Mouse (Mus musculus) neural tube, embryonic 15.5 days (tissue): ENCODE data around the gene Usp35. TPM values are rescaled to one million over a fixed set of nuclear protein-coding genes. Genes with fewer than 3 reads are reported as not detected.

Experiments used
- ATAC-seq: fragments of 200-750 bp; cut with Nextera tagmentation; 2 replicates; pipeline ENCODE4 v1.8.0; 2017; ENCODE audit warnings: mild to moderate bottlenecking, moderate TSS enrichment, moderate library complexity; ENCODE audit not compliant: low FRiP score
- H3K27ac ChIP-seq: fragments of 300-500 bp; sonication (generic); replicated peaks from 2 replicates; pipeline ENCODE4 v1.5.1; 2015; ENCODE audit warnings: mild to moderate bottlenecking, inconsistent platforms
- H3K27me3 ChIP-seq: fragments of 300-500 bp; sonication (generic); replicated peaks from 2 replicates; pipeline ENCODE4 v1.6.1; 2015; ENCODE audit warnings: inconsistent platforms
- H3K36me3 ChIP-seq: fragments of 300-500 bp; sonication (generic); 2 replicates; pipeline ENCODE4 v1.6.1; 2015; ENCODE audit warnings: inconsistent platforms
- H3K4me1 ChIP-seq: fragments of 300-500 bp; sonication (generic); 2 replicates; pipeline ENCODE4 v1.6.1; 2015; ENCODE audit warnings: inconsistent platforms
- H3K4me2 ChIP-seq: fragments of 300-500 bp; sonication (generic); 2 replicates; pipeline ENCODE4 v1.6.1; 2015; ENCODE audit warnings: inconsistent platforms, mild to moderate bottlenecking, moderate library complexity
- H3K4me3 ChIP-seq: fragments of 300-500 bp; sonication (generic); replicated peaks from 2 replicates; pipeline ENCODE4 v1.5.1; 2015; ENCODE audit warnings: mild to moderate bottlenecking, inconsistent platforms
- H3K9ac ChIP-seq: fragments of 300-500 bp; sonication (generic); replicated peaks from 2 replicates; pipeline ENCODE4 v1.6.1; 2015; ENCODE audit warnings: mild to moderate bottlenecking, inconsistent platforms
- H3K9me3 ChIP-seq: fragments of 300-500 bp; sonication (generic); replicated peaks from 2 replicates; pipeline ENCODE4 v1.6.1; 2016; ENCODE audit warnings: inconsistent platforms
- WGBS: fragments of 180-500 bp; shearing (Covaris S2); methylation state at CpG from one replicate; pipeline ENCODE4 v1.1.7; 2015; ENCODE audit warnings: mixed read lengths; 5-methylcytosine and 5-hydroxymethylcytosine counted together
- polyA plus RNA-seq: library from polyadenylated mRNA; unstranded; fragments of >200 nt; fragmentation: Nextera tagmentation; extraction: Ambion mirVana; gene quantifications from 2 replicates; pipeline ENCODE4 v1.2.1, GENCODE M21; 2015

Gene Usp35
- polyA plus RNA-seq, 1 experiment from 2014 or later = 3.6 TPM

DNA sequence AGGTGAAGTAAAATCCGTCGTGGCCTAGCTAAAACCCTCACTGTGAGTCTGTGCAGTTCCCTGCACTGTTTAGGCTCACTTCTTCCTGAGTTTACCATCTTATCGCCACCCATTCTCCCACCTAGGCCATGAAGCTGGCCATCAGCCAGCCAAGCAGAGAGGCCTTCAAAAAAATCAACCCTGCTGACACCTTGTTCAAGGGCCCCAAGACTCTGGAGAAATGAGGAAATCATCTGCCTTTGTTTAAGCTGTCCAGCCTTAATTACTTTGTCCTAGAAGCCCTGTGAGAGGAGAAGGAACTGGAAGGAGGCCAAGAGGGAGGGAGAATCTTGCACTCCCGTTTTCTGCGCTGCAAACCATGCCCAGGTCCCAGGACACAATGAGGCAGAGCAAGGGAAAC, 24.4 kb upstream of the Usp35 start:
- Histone ChIP-seq H3K27ac (no peak overlapping the region), H3K9ac (no peak overlapping the region)
- 82% methylated on average over 5 of the region's 5 CpGs for WGBS

DNA sequence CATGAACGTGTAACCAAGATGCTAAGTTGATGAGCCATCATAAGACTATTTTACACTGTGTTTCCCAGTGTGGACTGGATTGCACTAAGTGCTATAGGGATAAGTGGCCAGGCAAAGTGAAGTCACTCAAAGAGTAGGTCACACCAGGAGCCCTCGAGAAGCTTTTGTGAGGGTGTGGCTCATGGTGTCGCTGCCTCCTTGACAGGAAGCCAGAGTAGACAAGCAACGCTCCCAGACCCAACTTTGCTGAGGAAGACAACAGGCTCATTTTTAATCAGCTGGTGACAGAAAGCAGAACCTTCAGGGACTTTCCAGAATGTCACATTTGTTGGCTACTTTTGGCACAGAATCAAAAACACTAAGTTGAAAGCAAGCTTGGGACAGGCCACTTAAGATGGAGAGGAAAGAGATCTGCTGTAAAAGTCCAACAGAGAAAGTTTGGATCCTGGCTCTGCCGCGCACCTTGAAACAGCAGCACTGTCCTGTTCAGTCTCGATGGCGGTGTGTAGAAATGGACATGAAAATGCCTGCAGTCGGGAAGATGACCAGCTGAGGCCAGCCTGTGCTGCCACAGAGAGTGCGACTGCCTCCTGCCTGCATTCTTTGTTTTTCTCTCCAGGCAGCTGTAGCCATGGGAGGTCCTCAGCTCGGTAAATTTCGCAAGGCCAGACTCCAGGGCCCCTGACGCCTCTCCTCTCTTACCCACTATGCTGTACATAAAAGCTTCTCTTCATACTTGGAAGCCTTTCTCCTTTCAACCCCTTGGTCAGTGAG, 23.4 kb upstream of the Usp35 start:
- WGBS = 50% methylated on average over 13 of the region's 13 CpGs
- no peak overlapping the region for H3K27ac ChIP-seq

More for the DNA sequence above, 24.4 kb upstream of the Usp35 start:
- Histone ChIP-seq H3K27me3 (no peaks in the 10 kb centered on the region), H3K4me1 (no peaks in the 10 kb centered on the region; the same call in 1 of the 2 replicates), H3K36me3 (no peaks in the 10 kb centered on the region), H3K4me3 (no peak overlapping the region), H3K9me3 (no peaks in the 10 kb centered on the region), H3K4me2 (no peak overlapping the region)
- no peak for ATAC-seq

DNA sequence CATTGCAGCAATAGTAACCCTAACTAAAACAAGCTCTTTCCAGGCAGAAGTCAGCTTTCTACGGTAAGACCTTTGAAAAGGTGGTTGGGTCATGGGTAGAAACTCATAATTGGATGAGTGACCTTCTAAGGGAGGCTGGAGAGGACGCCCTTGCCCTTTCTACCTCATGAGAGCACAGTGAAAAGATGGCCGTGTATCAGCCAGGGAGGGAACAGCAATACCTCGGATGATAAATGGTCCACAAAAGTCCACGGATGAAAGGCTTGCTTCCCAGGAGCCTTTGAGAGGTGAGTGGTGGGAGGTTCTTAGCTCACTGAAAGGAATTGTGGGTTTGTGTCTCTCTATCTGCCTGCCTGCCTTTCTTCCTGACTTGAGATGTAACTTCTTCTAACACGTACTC, 21.5 kb upstream of the Usp35 start:
- H3K4me1 ChIP-seq = no peaks in the 10 kb centered on the region; the same call in 1 of the 2 replicates
- H3K9me3 ChIP-seq = no peaks in the 10 kb centered on the region
- H3K4me3 ChIP-seq = no peak overlapping the region
- H3K27me3 ChIP-seq = no peaks in the 10 kb centered on the region
- H3K36me3 ChIP-seq = no peaks in the 10 kb centered on the region
- H3K27ac ChIP-seq = no peak overlapping the region
- no peak for ATAC-seq
- 91% methylated on average over 6 of the region's 6 CpGs for WGBS
- H3K9ac ChIP-seq = no peak overlapping the region
- H3K4me2 ChIP-seq = no peak overlapping the region

More for the DNA sequence above, 23.4 kb upstream of the Usp35 start:
- no peak for ATAC-seq
- H3K36me3 ChIP-seq = no peaks in the 10 kb centered on the region
- H3K4me1 ChIP-seq = no peaks in the 10 kb centered on the region; the same call in 1 of the 2 replicates
- no peak overlapping the region for H3K4me3 ChIP-seq
- no peaks in the 10 kb centered on the region for H3K9me3 ChIP-seq
- no peak overlapping the region for H3K4me2 ChIP-seq
- no peak overlapping the region for H3K9ac ChIP-seq
- no peaks in the 10 kb centered on the region for H3K27me3 ChIP-seq

GRCm38 (mm10) chr7:97351792-97352513, 20.1 kb upstream of the Usp35 start:
- Histone ChIP-seq H3K4me3 (no peak overlapping the region), H3K27ac (no peak overlapping the region), H3K9me3 (no peaks in the 10 kb centered on the region), H3K36me3 (peaks cover 8% of the 10 kb centered on the region), H3K4me2 (no peak overlapping the region), H3K4me1 (no peaks in the 10 kb centered on the region; the same call in 1 of the 2 replicates), H3K9ac (no peak overlapping the region), H3K27me3 (no peaks in the 10 kb centered on the region)
- 88% methylated on average over 11 of the region's 11 CpGs for WGBS
- no peak for ATAC-seq

DNA sequence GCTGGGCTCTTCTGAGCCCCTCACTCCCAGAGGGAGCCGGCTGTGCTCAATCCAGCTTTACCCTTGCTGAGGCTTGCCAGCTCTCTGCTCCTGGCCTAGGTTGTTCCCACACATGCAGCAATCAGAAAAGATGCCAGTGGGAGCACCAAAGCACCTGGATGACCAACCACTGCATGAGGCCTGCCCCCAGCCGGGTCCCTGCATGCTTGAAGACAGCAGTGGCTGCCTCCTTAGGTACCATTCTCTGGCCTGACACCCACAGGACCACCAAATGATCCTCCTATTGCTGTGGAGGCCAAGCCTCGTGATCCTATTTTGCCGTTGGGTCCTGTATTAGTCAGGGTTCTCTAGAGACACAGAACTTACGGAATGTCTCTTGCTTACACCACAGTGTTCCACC, 19.1 kb upstream of the Usp35 start:
- Histone ChIP-seq H3K4me1 (peaks cover 3% of the 10 kb centered on the region), H3K4me2 (no peak overlapping the region), H3K36me3 (peaks cover 8% of the 10 kb centered on the region), H3K9me3 (no peaks in the 10 kb centered on the region), H3K4me3 (no peak overlapping the region), H3K27me3 (no peaks in the 10 kb centered on the region), H3K27ac (no peak overlapping the region), H3K9ac (no peak overlapping the region)
- WGBS = 86% methylated on average over 5 of the region's 5 CpGs
- no peak for ATAC-seq

DNA sequence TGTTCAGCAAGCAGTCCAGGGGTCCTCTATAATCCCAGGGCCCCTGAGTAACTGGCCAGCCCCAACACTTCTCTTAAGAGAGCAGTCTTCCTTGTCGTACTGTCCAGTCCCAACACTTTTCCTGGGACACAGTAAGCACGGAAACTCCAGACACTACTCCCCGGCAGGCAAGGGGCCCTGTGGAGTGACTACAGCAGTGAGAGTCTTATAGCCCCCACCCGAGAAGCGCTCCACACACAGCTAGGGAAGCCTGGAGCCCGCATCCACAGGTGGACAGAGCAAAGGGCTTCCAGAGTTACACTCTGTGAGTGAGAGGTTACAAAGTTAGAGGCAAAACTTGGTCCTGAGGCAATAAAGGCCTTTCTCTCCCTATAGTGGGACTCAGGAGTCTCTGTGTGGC, 17.6 kb upstream of the Usp35 start:
- Histone ChIP-seq H3K36me3 (peaks cover 8% of the 10 kb centered on the region), H3K9ac (no peak overlapping the region), H3K27me3 (no peaks in the 10 kb centered on the region), H3K9me3 (no peaks in the 10 kb centered on the region), H3K4me1 (peaks cover 13% of the 10 kb centered on the region), H3K27ac (no peak overlapping the region), H3K4me2 (no peak overlapping the region), H3K4me3 (no peak overlapping the region)
- 92% methylated on average over 6 of the region's 6 CpGs for WGBS
- no peak for ATAC-seq

DNA sequence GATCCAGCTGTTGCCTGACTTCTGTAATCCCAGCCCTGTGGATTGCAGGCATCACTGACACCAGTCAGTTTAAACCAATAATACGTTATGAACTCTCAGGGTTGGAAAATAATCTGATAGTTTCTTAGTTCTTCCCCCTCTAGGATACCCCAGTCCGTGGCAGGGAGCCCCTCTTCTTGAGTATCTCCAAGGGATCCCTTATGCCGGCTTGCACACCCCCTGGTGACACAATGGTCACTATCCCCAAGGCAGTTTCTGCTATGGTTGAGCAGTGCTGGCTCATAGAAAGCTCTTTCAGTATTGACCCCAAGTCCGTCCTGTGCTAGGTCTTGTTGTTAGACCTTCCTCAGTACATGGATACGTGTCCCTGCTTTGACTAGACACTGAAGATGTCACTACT, 17.0 kb upstream of the Usp35 start:
- Histone ChIP-seq H3K4me1 (peaks cover 13% of the 10 kb centered on the region), H3K27ac (no peak overlapping the region), H3K4me2 (no peak overlapping the region), H3K4me3 (no peak overlapping the region), H3K36me3 (peaks cover 8% of the 10 kb centered on the region), H3K9ac (no peak overlapping the region), H3K9me3 (no peaks in the 10 kb centered on the region), H3K27me3 (no peaks in the 10 kb centered on the region)
- ATAC-seq = no peak
- 79% methylated on average over 5 of the region's 5 CpGs for WGBS

DNA sequence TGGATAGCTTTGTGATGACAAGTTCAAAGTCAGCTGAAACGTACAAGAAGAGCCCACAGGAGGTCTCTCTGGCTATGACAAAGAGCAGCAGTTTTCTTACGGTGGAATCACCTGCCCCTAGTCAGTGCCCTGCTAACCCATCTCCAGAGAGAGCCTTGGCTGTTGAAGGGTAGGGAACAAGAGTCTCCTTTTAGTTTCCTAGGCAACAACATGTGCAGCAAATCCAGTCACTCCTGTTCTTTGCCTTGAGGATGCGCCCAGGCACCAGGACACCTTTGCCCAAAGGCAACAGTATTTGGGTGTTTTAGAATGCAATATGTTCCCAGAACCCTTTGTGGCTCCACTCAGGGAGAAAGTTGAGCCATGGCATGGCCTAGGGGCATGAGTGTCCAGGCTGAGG, 16.5 kb upstream of the Usp35 start:
- WGBS = 77% methylated on average over 3 of the region's 3 CpGs
- H3K36me3 ChIP-seq = peaks cover 8% of the 10 kb centered on the region
- H3K4me2 ChIP-seq = no peak overlapping the region
- H3K27ac ChIP-seq = no peak overlapping the region
- H3K9me3 ChIP-seq = no peaks in the 10 kb centered on the region
- ATAC-seq = no peak
- H3K9ac ChIP-seq = no peak overlapping the region
- H3K4me1 ChIP-seq = peaks cover 13% of the 10 kb centered on the region
- no peaks in the 10 kb centered on the region for H3K27me3 ChIP-seq
- H3K4me3 ChIP-seq = no peak overlapping the region

GRCm38 (mm10) chr7:97347464-97347863, 15.6 kb upstream of the Usp35 start:
- Histone ChIP-seq H3K4me1 (peaks cover 13% of the 10 kb centered on the region), H3K9me3 (no peaks in the 10 kb centered on the region), H3K4me3 (no peak overlapping the region), H3K9ac (no peak overlapping the region), H3K27me3 (no peaks in the 10 kb centered on the region), H3K4me2 (no peak overlapping the region), H3K27ac (no peak overlapping the region), H3K36me3 (peaks cover 8% of the 10 kb centered on the region)
- 98% methylated on average over 15 of the region's 15 CpGs for WGBS
- no peak for ATAC-seq

DNA sequence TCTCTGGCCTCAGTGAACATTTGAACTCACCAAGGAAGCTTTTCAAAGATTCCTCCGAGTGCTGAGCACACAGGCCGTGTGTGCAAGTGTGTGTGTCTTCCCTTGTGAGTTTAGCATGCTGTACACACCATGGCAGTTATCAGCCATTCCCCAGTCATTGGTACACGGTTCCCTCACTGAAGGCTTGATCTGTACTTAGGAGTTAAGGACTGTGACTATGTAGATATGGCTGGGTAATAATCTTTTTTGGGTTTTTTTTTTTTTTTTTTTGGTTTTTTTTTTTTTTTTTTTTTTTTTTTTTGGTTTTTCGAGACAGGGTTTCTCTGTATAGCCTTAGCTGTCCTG, 15.0 kb upstream of the Usp35 start:
- 87% methylated on average over 4 of the region's 4 CpGs for WGBS
- Histone ChIP-seq H3K4me1 (peaks cover 13% of the 10 kb centered on the region), H3K9me3 (no peaks in the 10 kb centered on the region), H3K4me2 (no peak overlapping the region), H3K27me3 (no peaks in the 10 kb centered on the region), H3K4me3 (no peak overlapping the region), H3K36me3 (peaks cover 8% of the 10 kb centered on the region), H3K9ac (no peak overlapping the region), H3K27ac (no peak overlapping the region)
- ATAC-seq = no peak

GRCm38 (mm10) chr7:97346111-97346821, 14.4 kb upstream of the Usp35 start:
- H3K27ac ChIP-seq = peak overlapping the region; percentile 48; the same call in 1 of the 2 replicates

More at GRCm38 (mm10) chr7:97346111-97346821, 14.4 kb upstream of the Usp35 start:
- 71% methylated on average over 9 of the region's 9 CpGs for WGBS
- no peak for ATAC-seq
- no peaks in the 10 kb centered on the region for H3K9me3 ChIP-seq
- H3K4me1 ChIP-seq = peaks cover 13% of the 10 kb centered on the region
- H3K27me3 ChIP-seq = no peaks in the 10 kb centered on the region
- no peak overlapping the region for H3K9ac ChIP-seq
- no peak overlapping the region for H3K4me2 ChIP-seq
- H3K36me3 ChIP-seq = peaks cover 8% of the 10 kb centered on the region
- no peak overlapping the region for H3K4me3 ChIP-seq
